Mouse (Mus musculus): ENCODE measurements around the gene Park7.

DNA sequence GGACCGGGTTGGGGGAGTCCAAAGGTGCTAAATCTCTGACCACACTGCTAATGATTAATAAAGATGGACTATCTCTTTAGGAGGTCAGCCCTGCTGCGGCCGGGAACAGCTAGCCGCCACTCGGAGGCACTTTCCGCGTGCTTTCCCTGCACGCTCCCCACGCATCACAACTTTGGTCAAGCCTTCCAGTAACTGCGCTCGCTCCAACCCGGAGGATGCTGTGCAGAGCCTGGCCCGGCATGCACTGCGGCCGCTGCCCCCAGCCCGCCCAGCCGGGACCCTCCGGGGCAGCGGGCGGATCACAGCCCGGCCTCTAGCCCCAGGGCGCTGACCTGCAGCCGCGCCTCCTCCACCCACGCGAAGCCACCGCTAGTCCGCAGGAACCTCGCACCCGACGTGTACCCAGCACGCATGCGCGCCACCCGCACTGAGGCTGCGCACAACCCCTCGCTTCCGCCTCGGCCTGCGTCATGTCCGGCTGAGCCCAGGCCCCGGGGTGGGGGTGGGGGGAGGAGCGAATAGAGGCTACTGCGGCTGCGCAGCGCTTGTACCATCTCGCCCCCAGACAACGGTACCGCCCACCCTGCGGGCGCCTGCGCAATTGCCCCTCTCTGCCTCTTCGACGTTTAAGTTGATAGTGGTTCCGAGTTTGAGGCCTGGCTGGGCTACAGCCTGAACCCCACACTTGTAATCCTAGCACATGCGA is 4.6 kb downstream of the Park7 start:
- TF ChIP-seq SMC3 (IDR thresholded peaks at IDR 0.05; ENCODE audit: low read depth, low read length), result no peak
- TF ChIP-seq ELF1 (IDR thresholded peaks at IDR 0.05; ENCODE audit: low read depth, low read length), result peak; percentile 95
- TF ChIP-seq POLR2A (IDR thresholded peaks at IDR 0.05; ENCODE audit: low read depth, low read length), result peak; percentile 91
- no peak for TF ChIP-seq CTCF (conservative IDR thresholded peaks at IDR 0.05 in 1 of 2, IDR thresholded peaks at IDR 0.05 in 1 of 2; ENCODE audit: low read depth in 2 of 2, low read length in 2 of 2)
- peak; percentile 92 for TF ChIP-seq HCFC1 (IDR thresholded peaks at IDR 0.05; ENCODE audit: low read depth, low read length)
- TF ChIP-seq BHLHE40 (IDR thresholded peaks at IDR 0.05; ENCODE audit: low read depth, low read length), result peak; percentile 27; the same call in 1 of the 2 replicates
- TF ChIP-seq MAZ (IDR thresholded peaks at IDR 0.05; ENCODE audit: low read depth, low read length), result peak; percentile 97
- peak; percentile 71 for TF ChIP-seq MEF2A (IDR thresholded peaks at IDR 0.05; ENCODE audit: borderline replicate concordance, low read depth, low read length)
- no peak for TF ChIP-seq USF1 (IDR thresholded peaks at IDR 0.05; ENCODE audit: low read depth, low read length)
- peak; percentile 83; the same call in 1 of the 2 replicates for TF ChIP-seq ZMIZ1 (IDR thresholded peaks at IDR 0.05; ENCODE audit: low read depth, low read length)
- TF ChIP-seq KAT2A (IDR thresholded peaks at IDR 0.05; ENCODE audit: insufficient replicate concordance, low read length), result peak; percentile 81; the same call in 1 of the 2 replicates

Measured in CH12.LX (cell line).